Mouse (Mus musculus): ENCODE results near the gene Nudt13. TPM values are rescaled to one million over a fixed set of nuclear protein-coding genes. Genes with fewer than 3 reads are reported as not detected.
A peak's percentile ranks its signal among the peaks of the same experiment; 100 is the strongest.
"Not testable (repeated sequence)": the region's sequence is repeated elsewhere in the genome, so short reads cannot be mapped to it uniquely, and the experiment has no call there.

Nudt13 gene
- polyA plus RNA-seq, 1 experiment, result 0.13 TPM

DNA sequence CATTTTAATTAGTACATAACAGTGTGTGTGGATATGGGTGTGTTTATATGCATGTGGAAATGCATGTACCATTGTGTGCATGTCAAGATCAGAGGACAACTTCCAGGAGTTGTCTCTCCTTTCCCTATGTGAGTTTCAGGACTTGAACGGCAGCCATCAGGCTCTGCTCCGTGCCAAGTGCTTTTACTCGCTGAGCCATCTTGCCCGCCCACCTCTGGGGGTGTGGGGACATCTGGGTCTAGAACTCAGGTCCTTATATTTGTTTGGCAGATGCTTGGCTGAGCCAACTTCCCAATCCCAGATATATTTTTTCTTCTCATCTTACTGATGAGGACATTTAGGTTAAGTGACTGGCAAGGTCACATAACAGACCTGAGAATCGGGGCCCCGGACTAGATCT is 26.1 kb upstream of the Nudt13 start:
- Histone ChIP-seq H3K27me3 (ENCODE audit: control insufficient read depth) (no peaks in the 10 kb centered on the region), H3K9me3 (ENCODE audit: control insufficient read depth, low read length) (no peaks in the 10 kb centered on the region), H3K4me1 (ENCODE audit: control insufficient read depth) (no peaks in the 10 kb centered on the region), H3K4me3 (replicated peaks) (no peak overlapping the region), H3K36me3 (ENCODE audit: control insufficient read depth) (no peaks in the 10 kb centered on the region)
- no peak for TF ChIP-seq TAL1 (IDR thresholded peaks at IDR 0.05; ENCODE audit: low read length)
- no peak for TF ChIP-seq GATA1 (IDR thresholded peaks at IDR 0.05; ENCODE audit: low read length)

DNA sequence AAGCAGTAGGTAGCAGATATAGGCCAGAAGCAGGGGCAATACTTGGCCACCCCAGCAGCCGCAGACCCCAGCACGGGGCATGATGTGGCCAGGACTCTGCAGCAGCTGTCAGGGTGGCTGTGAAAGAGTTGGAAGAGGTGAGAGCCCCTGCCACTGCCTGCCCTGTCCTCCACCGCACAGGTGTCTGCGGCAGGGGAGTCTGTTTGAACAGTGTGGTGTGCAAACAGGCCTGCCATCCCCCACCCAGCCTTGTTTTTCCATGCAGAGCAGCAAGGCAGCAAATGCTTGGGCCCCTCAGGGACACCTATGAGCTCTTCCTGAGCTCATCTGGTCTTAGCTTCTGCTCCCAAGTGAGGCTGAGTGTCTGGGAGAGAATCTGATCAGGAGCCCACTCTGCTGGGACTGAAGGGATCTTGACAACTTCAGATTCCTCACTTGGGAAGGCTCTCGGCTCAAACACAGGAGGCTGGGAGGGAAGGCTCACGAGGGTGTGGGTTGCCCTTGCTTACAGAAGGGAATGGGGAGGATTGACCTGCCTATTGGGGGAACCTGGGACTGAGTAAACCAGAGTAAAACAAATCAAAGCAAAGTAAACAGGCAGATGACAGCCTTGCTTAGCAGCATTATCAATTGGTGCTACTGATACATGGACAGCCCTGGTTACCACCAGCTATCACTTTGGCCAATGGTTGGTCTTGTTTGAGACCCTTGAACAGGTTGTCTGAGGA is 25.3 kb upstream of the Nudt13 start, which contains the start of gene Kcnk16:
TSS of gene Kcnk16 (minus strand) at position 118 of the 728 bp plus-strand sequence.
- H3K4me1 ChIP-seq (ENCODE audit: control insufficient read depth), result no peaks in the 10 kb centered on the region
- no peak for TF ChIP-seq GATA1 (IDR thresholded peaks at IDR 0.05; ENCODE audit: low read length)
- no peak for TF ChIP-seq TAL1 (IDR thresholded peaks at IDR 0.05; ENCODE audit: low read length)
- H3K9me3 ChIP-seq (ENCODE audit: control insufficient read depth, low read length), result no peaks in the 10 kb centered on the region
- H3K4me3 ChIP-seq (replicated peaks), result no peak within 1 kb of the TSS
- no peaks in the 10 kb centered on the region for H3K36me3 ChIP-seq (ENCODE audit: control insufficient read depth)
- H3K27me3 ChIP-seq (ENCODE audit: control insufficient read depth), result no peaks in the 10 kb centered on the region

DNA sequence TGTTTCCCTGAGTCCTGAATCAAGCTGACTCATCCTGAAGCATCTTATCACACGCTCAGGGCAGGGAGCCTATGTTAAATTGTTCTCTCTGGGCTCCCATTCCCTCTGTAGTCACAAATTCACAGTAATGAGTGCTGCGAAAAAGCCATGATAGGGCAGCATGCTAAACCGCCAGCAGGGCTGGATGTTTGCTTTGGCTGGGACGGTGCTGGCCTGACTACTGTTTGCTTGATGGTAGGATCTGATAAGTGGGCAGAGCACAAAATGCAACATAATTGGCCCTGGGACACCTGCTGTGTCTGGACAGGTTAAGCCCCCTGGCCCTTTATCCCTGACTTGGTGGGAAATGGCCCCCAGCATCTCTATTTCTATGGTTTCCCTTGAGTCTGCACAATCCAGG is 3.1 kb upstream of the Nudt13 start:
- Histone ChIP-seq H3K27me3 (ENCODE audit: control insufficient read depth) (no peaks in the 10 kb centered on the region), H3K9me3 (ENCODE audit: control insufficient read depth, low read length) (no peaks in the 10 kb centered on the region), H3K4me1 (ENCODE audit: control insufficient read depth) (peaks cover 15% of the 10 kb centered on the region), H3K36me3 (ENCODE audit: control insufficient read depth) (no peaks in the 10 kb centered on the region), H3K4me3 (replicated peaks) (no peak overlapping the region)
- no peak for TF ChIP-seq GATA1 (IDR thresholded peaks at IDR 0.05; ENCODE audit: low read length)
- no peak for TF ChIP-seq TAL1 (IDR thresholded peaks at IDR 0.05; ENCODE audit: low read length)

DNA sequence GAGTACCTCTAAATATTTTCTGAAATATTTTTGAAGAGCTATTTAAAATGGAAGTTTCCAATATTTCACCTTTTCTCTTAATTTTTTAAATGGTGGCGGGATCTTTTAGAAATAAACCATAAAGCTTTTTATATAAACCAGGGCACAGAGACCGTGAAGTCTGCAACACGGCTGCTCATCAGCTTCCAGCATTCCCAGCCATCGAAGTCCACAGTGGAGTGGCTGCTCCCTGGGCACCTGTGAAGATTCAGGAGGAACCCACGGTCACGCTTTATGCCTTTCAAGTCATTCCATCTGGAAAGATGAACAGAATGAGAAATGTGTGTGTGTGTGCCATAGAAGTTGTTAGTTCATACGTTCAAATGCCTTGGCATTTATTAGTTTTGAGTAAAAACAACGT is 450 bp downstream of the Nudt13 start:
- no peaks in the 10 kb centered on the region for H3K36me3 ChIP-seq (ENCODE audit: control insufficient read depth)
- TF ChIP-seq TAL1 (IDR thresholded peaks at IDR 0.05; ENCODE audit: low read length) (no peak), GATA1 (IDR thresholded peaks at IDR 0.05; ENCODE audit: low read length) (no peak)
- H3K4me1 ChIP-seq (ENCODE audit: control insufficient read depth), result peaks cover 17% of the 10 kb centered on the region
- H3K27me3 ChIP-seq (ENCODE audit: control insufficient read depth), result no peaks in the 10 kb centered on the region
- H3K4me3 ChIP-seq (replicated peaks), result peak overlapping the region; percentile 63
- no peaks in the 10 kb centered on the region for H3K9me3 ChIP-seq (ENCODE audit: control insufficient read depth, low read length)

DNA sequence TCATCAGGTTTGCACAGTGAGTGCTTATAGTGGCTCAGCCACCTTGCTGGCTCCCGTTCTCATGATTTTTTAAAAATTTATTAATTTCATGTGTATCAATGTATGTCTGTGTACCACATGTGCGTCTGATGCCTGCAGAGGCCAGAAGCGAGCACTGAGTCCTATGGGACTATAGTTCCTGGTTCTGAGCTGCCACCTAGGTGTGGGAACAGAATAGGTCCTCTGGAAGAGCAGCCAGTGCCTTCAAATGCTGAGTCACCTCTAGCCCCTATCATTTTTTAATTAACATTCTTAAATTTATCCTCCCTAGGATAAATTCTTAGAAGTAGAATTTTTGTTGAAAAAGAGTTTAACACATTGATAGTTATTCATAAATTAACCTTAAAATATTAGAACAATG is 3.1 kb downstream of the Nudt13 start:
- H3K9me3 ChIP-seq (ENCODE audit: control insufficient read depth, low read length), result no peaks in the 10 kb centered on the region
- H3K36me3 ChIP-seq (ENCODE audit: control insufficient read depth), result peaks cover 2% of the 10 kb centered on the region; the same call in 1 of the 2 replicates
- H3K4me3 ChIP-seq (replicated peaks), result no peak overlapping the region
- no peaks in the 10 kb centered on the region for H3K27me3 ChIP-seq (ENCODE audit: control insufficient read depth)
- TF ChIP-seq GATA1 (IDR thresholded peaks at IDR 0.05; ENCODE audit: low read length) (no peak), TAL1 (IDR thresholded peaks at IDR 0.05; ENCODE audit: low read length) (no peak)
- H3K4me1 ChIP-seq (ENCODE audit: control insufficient read depth), result peaks cover 12% of the 10 kb centered on the region

DNA sequence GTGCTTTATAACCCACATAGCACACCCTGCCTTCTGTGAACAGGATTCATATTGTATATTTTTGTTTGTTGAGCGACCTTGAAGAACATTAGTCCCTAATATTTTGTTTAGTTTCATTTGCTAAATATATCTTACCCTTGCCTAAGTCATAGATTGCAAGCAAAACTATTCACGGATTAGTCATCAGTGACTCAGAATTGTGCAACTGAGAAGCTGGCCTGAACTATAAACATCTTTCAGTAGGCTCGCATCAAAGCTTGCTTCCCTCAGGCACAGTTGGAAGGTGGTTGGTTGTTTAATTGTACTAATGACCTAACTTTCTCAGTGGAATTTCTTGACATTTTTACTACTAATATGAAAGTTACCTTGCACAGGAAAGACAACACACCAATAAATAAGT is 3.6 kb downstream of the Nudt13 start:
- H3K4me1 ChIP-seq (ENCODE audit: control insufficient read depth), result peaks cover 12% of the 10 kb centered on the region
- no peak overlapping the region for H3K4me3 ChIP-seq (replicated peaks)
- no peaks in the 10 kb centered on the region for H3K27me3 ChIP-seq (ENCODE audit: control insufficient read depth)
- TF ChIP-seq GATA1 (IDR thresholded peaks at IDR 0.05; ENCODE audit: low read length), result no peak
- no peak for TF ChIP-seq TAL1 (IDR thresholded peaks at IDR 0.05; ENCODE audit: low read length)
- H3K36me3 ChIP-seq (ENCODE audit: control insufficient read depth), result peaks cover 2% of the 10 kb centered on the region; the same call in 1 of the 2 replicates
- H3K9me3 ChIP-seq (ENCODE audit: control insufficient read depth, low read length), result no peaks in the 10 kb centered on the region

DNA sequence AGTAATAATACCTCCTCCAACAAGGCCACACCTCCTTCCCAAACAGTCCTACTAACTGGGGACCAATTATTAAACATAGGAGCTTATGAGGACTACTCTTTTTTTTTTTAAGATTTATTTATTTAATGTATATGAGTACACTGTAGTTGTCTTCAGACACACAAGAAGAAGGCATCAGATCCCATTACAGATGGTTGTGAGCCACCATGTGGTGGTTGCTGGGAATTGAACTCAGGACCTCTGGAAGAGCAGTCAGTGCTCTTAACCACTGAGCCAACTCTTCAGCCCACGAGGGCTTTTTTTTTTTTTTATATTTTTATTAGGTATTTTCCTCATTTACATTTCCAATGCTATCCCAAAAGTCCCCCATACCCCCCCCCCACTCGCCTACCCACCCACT is 10.6 kb downstream of the Nudt13 start:
- H3K27me3 ChIP-seq (ENCODE audit: control insufficient read depth); H3K4me1 ChIP-seq (ENCODE audit: control insufficient read depth); H3K9me3 ChIP-seq (ENCODE audit: control insufficient read depth, low read length); H3K4me3 ChIP-seq (replicated peaks): not testable (repeated sequence)
- peaks cover 22% of the 10 kb centered on the region for H3K36me3 ChIP-seq (ENCODE audit: control insufficient read depth)

DNA sequence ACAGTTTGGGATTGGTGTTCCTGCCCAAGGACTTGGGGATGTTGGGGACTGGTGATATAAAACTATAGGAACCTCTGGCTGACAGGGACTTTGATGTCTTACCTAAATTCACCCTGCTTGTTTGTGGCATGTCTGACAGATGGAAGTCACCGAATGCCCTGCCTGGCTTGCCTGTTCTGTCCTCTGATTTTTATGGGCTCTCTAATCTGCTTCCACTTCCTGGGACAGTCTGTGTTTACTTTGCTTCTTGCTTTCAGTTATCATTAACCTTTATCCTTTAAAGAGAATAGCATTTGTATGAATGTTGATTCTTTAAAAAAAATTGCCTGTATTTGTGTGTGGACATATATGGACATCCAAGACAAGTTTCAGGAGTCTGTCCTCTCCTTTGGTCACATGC is 20.6 kb downstream of the Nudt13 start:
- H3K36me3 ChIP-seq (ENCODE audit: control insufficient read depth), result peaks cover 47% of the 10 kb centered on the region
- no peaks in the 10 kb centered on the region for H3K4me1 ChIP-seq (ENCODE audit: control insufficient read depth)
- TF ChIP-seq TAL1 (IDR thresholded peaks at IDR 0.05; ENCODE audit: low read length), result no peak
- no peak for TF ChIP-seq GATA1 (IDR thresholded peaks at IDR 0.05; ENCODE audit: low read length)
- H3K4me3 ChIP-seq (replicated peaks), result no peak overlapping the region
- no peaks in the 10 kb centered on the region for H3K9me3 ChIP-seq (ENCODE audit: control insufficient read depth, low read length)
- H3K27me3 ChIP-seq (ENCODE audit: control insufficient read depth), result no peaks in the 10 kb centered on the region

DNA sequence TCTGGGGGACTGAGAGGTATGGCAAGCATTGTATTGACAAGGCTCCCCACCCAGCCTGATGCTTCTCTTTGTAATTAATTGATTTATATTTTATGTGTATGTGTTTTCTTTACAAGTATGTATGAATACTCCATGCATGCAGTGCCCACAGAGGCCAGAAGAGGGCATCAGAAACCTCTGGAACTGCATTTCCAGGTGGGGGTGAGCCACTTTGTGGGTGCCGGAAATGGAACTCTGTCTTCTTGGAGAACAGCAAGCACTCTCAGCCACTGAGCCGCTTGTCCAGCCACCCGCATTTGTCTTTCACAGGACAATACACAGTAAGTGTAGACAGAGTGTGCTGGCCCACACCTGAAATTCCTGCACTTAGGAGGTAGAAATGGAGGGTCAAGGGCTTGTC is 24.9 kb downstream of the Nudt13 start:
- Histone ChIP-seq H3K27me3 (ENCODE audit: control insufficient read depth) (no peaks in the 10 kb centered on the region), H3K9me3 (ENCODE audit: control insufficient read depth, low read length) (no peaks in the 10 kb centered on the region), H3K36me3 (ENCODE audit: control insufficient read depth) (peaks cover 61% of the 10 kb centered on the region), H3K4me3 (replicated peaks) (no peak overlapping the region), H3K4me1 (ENCODE audit: control insufficient read depth) (no peaks in the 10 kb centered on the region)
- TF ChIP-seq TAL1 (IDR thresholded peaks at IDR 0.05; ENCODE audit: low read length) (no peak), GATA1 (IDR thresholded peaks at IDR 0.05; ENCODE audit: low read length) (no peak)

DNA sequence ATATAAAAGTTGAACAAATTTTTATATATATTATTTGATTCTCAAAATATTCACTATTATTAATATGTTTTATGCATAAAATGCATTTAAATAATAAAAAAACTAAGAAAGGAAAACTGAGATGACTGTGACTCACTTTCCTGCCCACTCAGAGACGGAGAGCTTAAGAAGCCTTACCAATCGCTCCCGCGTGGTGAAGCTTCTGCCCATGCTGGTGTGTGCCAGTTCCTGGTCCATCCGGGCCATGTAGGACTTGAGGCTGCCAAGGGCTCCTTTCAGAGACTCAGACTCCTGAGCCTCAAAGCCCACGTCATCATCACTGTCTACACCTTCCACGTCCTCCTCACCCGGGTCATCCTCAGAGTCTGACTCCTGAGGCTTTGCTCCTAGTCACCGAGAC is 29.7 kb downstream of the Nudt13 start:
- Histone ChIP-seq H3K27me3 (ENCODE audit: control insufficient read depth) (no peaks in the 10 kb centered on the region), H3K9me3 (ENCODE audit: control insufficient read depth, low read length) (no peaks in the 10 kb centered on the region), H3K36me3 (ENCODE audit: control insufficient read depth) (peaks cover 71% of the 10 kb centered on the region), H3K4me3 (replicated peaks) (no peak overlapping the region), H3K4me1 (ENCODE audit: control insufficient read depth) (no peaks in the 10 kb centered on the region)
- TF ChIP-seq GATA1 (IDR thresholded peaks at IDR 0.05; ENCODE audit: low read length) (no peak), TAL1 (IDR thresholded peaks at IDR 0.05; ENCODE audit: low read length) (no peak)
